Mouse (Mus musculus): ENCODE data around the gene Mrps7. TPM values are rescaled to one million over a fixed set of nuclear protein-coding genes. Genes with fewer than 3 reads are reported as not detected.

The Mrps7 gene
- total and polyA plus RNA-seq, 2 experiments from 2014 or later = 45.9 to 78.8 TPM

DNA sequence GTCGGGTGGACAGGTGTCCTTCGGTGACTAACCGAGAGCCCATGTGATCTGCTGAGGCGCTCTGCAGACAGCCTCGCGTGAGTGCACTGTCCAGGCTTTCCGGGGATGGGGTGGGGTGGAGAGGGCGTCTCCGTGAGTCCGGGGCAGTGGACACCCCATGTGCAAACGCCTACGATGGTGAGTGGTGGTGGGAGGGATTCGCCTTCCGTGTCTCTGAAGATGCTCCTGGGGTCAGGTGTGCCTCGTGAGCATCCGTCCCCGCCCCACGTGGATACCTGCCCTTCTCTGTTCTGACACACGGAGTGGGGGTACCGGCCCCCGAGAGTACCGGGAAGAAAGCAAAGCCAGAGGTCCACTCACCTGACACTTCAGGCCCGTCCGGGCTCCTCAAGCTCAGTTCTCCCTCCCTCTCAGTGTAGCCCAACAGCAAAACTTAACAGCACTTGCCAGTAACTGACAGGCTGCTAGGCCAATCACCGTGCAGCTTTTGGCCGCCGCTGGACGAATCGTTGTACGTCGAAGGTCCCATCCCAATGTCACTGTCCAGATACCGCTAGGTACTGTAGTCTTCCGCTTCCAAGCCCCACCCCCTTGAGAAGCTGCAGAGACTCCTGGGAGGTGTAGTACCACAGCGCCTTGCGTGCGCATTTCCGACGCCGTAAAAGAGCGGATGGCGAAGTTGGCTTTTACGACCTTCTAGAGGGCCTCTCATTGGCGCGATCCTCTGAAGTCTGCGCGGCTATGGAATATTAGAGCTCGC lies 24.2 kb downstream of the Mrps7 start, which contains the start of gene Slc25a19:
Gene Slc25a19 (minus strand): TSS at position 591 of the 760 bp plus-strand sequence.
- TF ChIP-seq CTCF (IDR thresholded peaks at IDR 0.05; ENCODE audit: low read depth) = no peak; the same call in 1 of the 2 replicates
- peak within 1 kb of the TSS; percentile 51; the same call in 1 of the 2 replicates for H3K27ac ChIP-seq
- WGBS = under 1% methylated on average over 47 of the region's 47 CpGs

DNA sequence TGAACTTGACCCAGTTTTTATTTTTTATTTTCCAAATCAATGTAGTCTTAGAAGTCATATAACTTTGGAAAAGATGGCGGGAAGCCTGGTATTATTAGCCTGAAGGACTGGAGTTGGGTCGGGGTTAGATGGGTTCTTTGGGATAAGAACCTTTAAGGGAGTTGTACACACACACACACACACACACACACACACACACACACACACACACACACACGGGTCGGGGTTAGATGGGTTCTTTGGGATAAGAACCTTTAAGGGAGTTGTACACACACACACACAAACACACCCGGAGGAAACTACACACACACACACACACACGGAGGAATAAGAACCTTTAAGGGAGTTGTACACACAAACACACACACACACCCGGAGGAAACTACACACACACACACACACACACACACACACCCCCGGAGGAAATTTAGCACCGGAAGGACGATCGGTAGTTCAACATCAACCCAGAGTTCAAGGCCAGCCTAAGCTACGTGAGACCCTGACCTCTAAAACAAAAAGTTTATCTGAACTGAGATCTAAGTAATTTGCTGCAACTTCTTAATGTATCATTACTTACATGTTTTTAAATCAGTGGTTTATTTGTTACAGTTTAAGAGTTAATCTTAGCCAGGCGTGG lies 24.9 kb downstream of the Mrps7 start:
- no peak overlapping the region for H3K9ac ChIP-seq (replicated peaks; ENCODE audit: low read length)
- no peak overlapping the region for H3K27ac ChIP-seq

More for the DNA sequence above, 24.2 kb downstream of the Mrps7 start, which contains the start of gene Slc25a19:
- Histone ChIP-seq H3K9ac (replicated peaks; ENCODE audit: low read length) (peak within 1 kb of the TSS; percentile 56), H3K27me3 (ENCODE audit: insufficient read depth, low read length) (no peaks in the 10 kb centered on the region), H3K4me3 (ENCODE audit: low read length) (peak within 1 kb of the TSS; percentile 56), H3K4me1 (ENCODE audit: insufficient read depth, low read length) (peaks cover 7% of the 10 kb centered on the region; the same call in 1 of the 2 replicates), H3K9me3 (ENCODE audit: low read length) (no peaks in the 10 kb centered on the region), H3K36me3 (ENCODE audit: insufficient read depth, low read length) (0 out of 2 replicates have a peak, but pooled peaks cover 2% of the 10 kb centered on the region), H3K4me2 (ENCODE audit: low read depth, low read length) (peak within 1 kb of the TSS; percentile 72)
- ATAC-seq (peak; percentile 99), DNase-seq (ENCODE audit: low spot score) (peak; percentile 99)

DNA sequence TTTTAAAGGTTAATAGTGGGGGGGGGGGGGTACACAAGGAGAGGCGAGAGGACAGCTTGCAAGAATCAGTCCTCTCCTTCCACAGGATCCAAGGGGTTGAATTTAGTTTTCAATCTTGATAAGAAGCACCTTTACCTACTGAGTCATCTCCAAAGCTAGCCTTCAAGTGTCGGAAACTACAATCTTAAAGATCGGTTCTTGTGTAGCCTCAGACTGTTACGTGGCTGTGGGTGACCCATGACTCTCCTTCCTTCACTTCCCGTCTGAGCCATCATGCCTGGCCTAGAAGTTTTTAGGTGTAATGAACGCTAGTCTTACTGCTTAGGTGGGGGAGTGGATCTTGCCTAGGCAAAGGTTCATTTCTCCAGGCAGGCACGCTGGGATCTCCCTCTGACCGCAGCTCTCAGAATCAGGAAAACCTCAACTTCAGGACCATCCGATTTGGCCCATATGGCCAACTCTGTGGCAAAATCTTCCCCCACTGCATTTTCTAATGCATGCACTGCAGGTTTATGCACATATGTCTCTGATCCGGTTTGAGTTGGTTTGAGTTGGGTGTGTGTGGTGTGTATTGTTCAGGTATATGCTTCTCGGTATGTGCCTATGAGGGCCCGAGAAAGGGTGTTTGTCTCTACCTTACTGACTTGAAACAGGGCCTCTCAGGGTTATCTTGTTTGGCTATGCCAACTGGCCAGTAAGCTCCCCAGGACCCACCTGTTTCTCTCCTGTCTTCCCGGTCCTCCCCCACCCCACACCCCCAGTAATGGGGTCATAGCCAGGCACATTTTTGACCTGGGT lies 26.2 kb downstream of the Mrps7 start:
- TF ChIP-seq CTCF (IDR thresholded peaks at IDR 0.05; ENCODE audit: low read depth) = no peak
- Histone ChIP-seq H3K9ac (replicated peaks; ENCODE audit: low read length) (no peak overlapping the region), H3K9me3 (ENCODE audit: low read length) (no peaks in the 10 kb centered on the region), H3K4me2 (ENCODE audit: low read depth, low read length) (no peak overlapping the region), H3K36me3 (ENCODE audit: insufficient read depth, low read length) (no peaks in the 10 kb centered on the region), H3K27ac (no peak overlapping the region), H3K4me1 (ENCODE audit: insufficient read depth, low read length) (peaks cover 7% of the 10 kb centered on the region; the same call in 1 of the 2 replicates), H3K4me3 (ENCODE audit: low read length) (no peak overlapping the region), H3K27me3 (ENCODE audit: insufficient read depth, low read length) (no peaks in the 10 kb centered on the region)
- 87% methylated on average over 13 of the region's 13 CpGs for WGBS
- ATAC-seq (no peak), DNase-seq (ENCODE audit: low spot score) (no peak)

More for the DNA sequence above, 24.9 kb downstream of the Mrps7 start:
- Histone ChIP-seq H3K4me1 (ENCODE audit: insufficient read depth, low read length) (peaks cover 7% of the 10 kb centered on the region; the same call in 1 of the 2 replicates), H3K4me2 (ENCODE audit: low read depth, low read length) (peak overlapping the region; percentile 72), H3K4me3 (ENCODE audit: low read length) (peak overlapping the region; percentile 56), H3K36me3 (ENCODE audit: insufficient read depth, low read length) (no peaks in the 10 kb centered on the region), H3K27me3 (ENCODE audit: insufficient read depth, low read length) (no peaks in the 10 kb centered on the region), H3K9me3 (ENCODE audit: low read length) (no peaks in the 10 kb centered on the region)
- ATAC-seq = peak; percentile 33
- WGBS = 58% methylated on average over 13 of the region's 13 CpGs
- DNase-seq (ENCODE audit: low spot score) = no peak
- no peak for TF ChIP-seq CTCF (IDR thresholded peaks at IDR 0.05; ENCODE audit: low read depth)

DNA sequence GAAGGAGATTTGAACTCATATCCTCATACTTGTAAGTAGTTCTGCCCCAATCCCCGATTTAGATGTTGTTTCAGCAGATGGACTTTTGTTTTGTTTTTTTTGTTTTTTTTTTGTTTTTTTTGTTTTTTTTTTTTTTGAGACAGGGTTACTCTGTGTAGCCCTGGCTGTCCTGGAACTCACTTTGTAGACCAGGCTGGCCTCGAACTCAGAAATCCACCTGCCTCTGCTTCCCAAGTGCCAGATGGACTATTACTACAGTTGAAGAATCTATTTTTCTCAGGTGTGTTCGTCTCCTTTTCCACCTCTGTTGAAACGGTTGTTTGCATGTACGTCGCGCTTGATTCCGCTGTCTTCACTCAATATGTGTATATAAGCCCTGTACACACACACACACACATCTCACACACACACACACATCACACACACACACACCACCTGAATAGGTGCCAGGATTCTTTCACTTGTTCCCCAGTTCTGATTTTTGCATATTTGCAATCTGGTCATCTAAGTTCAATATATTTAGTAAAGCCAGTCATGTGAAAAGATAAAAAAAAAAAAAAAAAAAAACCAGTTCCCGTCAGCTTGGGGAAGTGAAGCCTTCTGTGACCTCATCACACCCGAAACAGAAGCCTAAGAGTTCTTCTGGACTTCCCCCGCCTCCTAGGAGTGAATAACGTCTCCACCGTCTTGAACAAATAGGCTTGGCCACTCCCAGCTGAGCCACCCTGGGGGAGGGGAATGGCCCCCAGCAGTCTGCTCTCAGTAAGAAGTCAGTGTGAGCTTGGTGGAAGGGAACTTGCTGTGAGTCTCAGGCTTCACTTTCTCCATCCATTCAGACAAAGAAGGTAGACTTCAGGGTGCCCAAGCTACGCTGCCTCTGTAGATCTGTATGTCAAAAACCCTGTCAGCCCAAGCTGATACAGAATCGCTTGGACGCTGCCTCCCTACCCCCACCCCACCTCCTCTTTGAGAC lies 27.1 kb downstream of the Mrps7 start:
- H3K27me3 ChIP-seq (ENCODE audit: insufficient read depth, low read length) = no peaks in the 10 kb centered on the region
- peaks cover 7% of the 10 kb centered on the region; the same call in 1 of the 2 replicates for H3K4me1 ChIP-seq (ENCODE audit: insufficient read depth, low read length)
- H3K4me3 ChIP-seq (ENCODE audit: low read length) = no peak overlapping the region
- H3K27ac ChIP-seq = no peak overlapping the region
- 50% methylated on average over 16 of the region's 16 CpGs for WGBS
- no peaks in the 10 kb centered on the region for H3K36me3 ChIP-seq (ENCODE audit: insufficient read depth, low read length)
- no peak overlapping the region for H3K4me2 ChIP-seq (ENCODE audit: low read depth, low read length)
- H3K9ac ChIP-seq (replicated peaks; ENCODE audit: low read length) = no peak overlapping the region
- no peak for TF ChIP-seq CTCF (IDR thresholded peaks at IDR 0.05; ENCODE audit: low read depth)
- ATAC-seq (no peak), DNase-seq (ENCODE audit: low spot score) (no peak)
- no peaks in the 10 kb centered on the region for H3K9me3 ChIP-seq (ENCODE audit: low read length)

DNA sequence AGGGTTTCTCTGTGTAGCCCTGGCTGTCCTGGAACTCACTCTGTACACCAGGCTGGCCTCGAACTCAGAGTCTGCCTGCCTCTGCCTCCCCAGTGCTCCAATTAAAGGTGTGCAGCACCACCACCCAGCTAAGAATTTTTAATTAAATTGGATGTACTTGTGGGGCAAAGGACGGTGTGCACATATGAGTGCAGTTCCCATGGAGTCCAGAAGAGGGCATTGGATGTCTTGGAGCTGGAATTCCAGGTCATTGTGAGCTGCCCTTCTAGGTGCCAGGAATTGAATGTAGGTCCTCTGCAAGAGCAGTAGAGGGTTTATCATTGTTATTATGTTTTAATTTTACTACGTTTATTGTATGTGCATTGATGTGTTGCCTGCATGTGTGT lies 27.8 kb downstream of the Mrps7 start:
- Histone ChIP-seq H3K9ac (replicated peaks; ENCODE audit: low read length) (no peak overlapping the region), H3K27me3 (ENCODE audit: insufficient read depth, low read length) (no peaks in the 10 kb centered on the region), H3K4me3 (ENCODE audit: low read length) (no peak overlapping the region), H3K9me3 (ENCODE audit: low read length) (no peaks in the 10 kb centered on the region), H3K36me3 (ENCODE audit: insufficient read depth, low read length) (no peaks in the 10 kb centered on the region), H3K4me2 (ENCODE audit: low read depth, low read length) (no peak overlapping the region), H3K27ac (no peak overlapping the region), H3K4me1 (ENCODE audit: insufficient read depth, low read length) (peaks cover 7% of the 10 kb centered on the region; the same call in 1 of the 2 replicates)
- no peak for ATAC-seq
- 20% methylated on average over 3 of the region's 3 CpGs for whole genome bisulfite sequencing
- TF ChIP-seq CTCF (IDR thresholded peaks at IDR 0.05; ENCODE audit: low read depth) = peak; percentile 68
- DNase-seq (ENCODE audit: low spot score) = peak; percentile 27
